Mouse (Mus musculus) G1E (cell line): Measurements from ENCODE around the gene Pqbp1.
"Not testable (repeated sequence)": the region's sequence is repeated elsewhere in the genome, so short reads cannot be mapped to it uniquely, and the experiment has no call there.

Experiments used
- CTCF ChIP-seq: IDR thresholded peaks from 2 replicates; pipeline ENCODE4 v1.5.1; 2012; ENCODE audit warnings: low read depth, low read length, inconsistent platforms, mixed read lengths
- GATA2 ChIP-seq: IDR thresholded peaks from 2 replicates; pipeline ENCODE4 v1.6.1; 2012; ENCODE audit warnings: low read depth, low read length, inconsistent platforms, borderline replicate concordance
- TAL1 ChIP-seq: conservative IDR thresholded peaks from 2 replicates; pipeline ENCODE4 v1.6.1; 2012; ENCODE audit warnings: low read depth, low read length, inconsistent platforms, mixed read lengths

DNA sequence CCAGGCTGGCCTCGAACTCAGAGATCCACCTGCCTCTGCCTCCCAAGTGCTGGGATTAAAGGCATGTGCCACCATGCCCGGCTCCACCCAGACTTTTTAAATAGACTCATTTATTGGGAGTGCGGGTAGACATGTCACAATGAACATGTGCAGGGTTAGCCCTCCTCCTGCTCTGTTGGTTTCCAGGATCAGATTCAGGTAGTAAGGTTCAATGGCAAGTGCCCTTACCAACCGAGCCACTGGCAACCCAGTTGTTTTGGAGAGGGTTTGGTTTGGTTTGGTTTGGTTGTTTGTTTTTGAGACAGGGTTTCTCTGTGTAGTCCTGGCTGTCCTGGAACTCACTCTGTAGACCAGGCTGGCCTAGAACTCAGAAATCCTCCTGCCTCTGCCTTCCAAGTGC lies 10.2 kb upstream of the Pqbp1 start, which contains the start of gene Gm10490:
- not testable (repeated sequence) for TF ChIP-seq CTCF, GATA2, TAL1
